Mouse (Mus musculus): ENCODE data around the gene Ring1.

- TF ChIP-seq CTCF (IDR thresholded peaks at IDR 0.05; ENCODE audit: low read depth) (no peak), EP300 (IDR thresholded peaks at IDR 0.05; ENCODE audit: low read depth) (no peak)
These were observed 11.0 kb downstream of the Ring1 start for GRCm38 (mm10) chr17:34013436-34013835.

Data from liver, embryonic 14.5 days (tissue).